Mouse (Mus musculus) layer of hippocampus, postnatal 10 days (tissue): ENCODE measurements around the gene Flrt2. TPM values are rescaled to one million over a fixed set of nuclear protein-coding genes. Genes with fewer than 3 reads are reported as not detected.
"Not testable (repeated sequence)": the region's sequence is repeated elsewhere in the genome, so short reads cannot be mapped to it uniquely, and the experiment has no call there.

Experiments used
- DNase-seq, 2 experiments: peaks; one replicate each; pipeline ENCODE4 v3.0.0; 2021; ENCODE audit warnings: low spot score in 2 of 2
- long read RNA-seq: library from polyadenylated mRNA; stranded (forward); transcript quantifications from one replicate; pipeline ENCODE4 v2.0.0, GENCODE M21; 2023
- total RNA-seq, 2 experiments: library from RNA; stranded (reverse); gene quantifications; 2 replicates each; pipeline ENCODE4 v1.2.3; 2021

Flrt2 gene
- total RNA-seq = 10 to 100 TPM; 45.9 to 49.4 TPM
- long read RNA-seq, full-length matches to known transcripts = 1 of 4 reads
- long read RNA-seq, partial matches to known transcripts = 0 of 4 reads
- long read RNA-seq, other reads (novel, unspliced or antisense) = 3 of 4 reads

DNA sequence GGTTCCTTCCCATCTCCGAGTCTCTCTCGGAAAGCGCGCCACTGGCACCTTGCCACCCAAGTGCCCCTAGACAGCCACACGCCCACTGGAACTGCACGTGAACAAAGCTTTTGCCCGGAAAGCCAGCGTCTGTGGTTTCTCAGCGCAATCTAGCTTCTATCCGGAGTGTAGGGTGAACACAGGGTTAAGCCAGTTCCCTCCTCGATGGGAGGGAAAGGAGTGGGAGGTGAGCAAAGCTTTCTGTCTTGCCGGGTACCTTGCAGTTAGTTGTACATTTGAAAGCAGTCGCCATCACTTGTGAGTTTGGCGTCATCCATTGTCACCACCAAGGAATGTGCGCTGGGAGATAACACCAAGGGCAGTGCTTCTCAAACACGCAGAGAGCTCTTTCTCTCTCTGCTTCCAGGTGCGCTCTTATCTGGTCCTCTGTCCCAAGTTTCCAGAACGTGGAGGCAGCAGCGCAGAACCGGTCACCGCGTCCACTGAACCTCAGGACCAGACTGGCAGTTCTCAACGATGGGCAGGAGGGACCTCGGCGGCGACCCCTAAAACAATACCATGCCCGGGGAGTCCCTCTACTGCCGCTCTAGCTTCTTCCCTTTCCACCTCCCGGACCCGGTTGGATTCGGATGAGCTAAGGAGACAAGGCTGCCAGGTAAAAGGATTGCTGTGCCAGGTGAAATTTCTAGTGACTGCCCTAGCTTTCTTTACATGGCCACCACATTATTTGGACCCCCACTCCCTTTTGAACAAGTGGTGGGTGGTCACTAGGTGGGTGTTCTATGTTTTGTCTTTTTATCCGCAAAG lies at the start of gene Flrt2:
Gene Flrt2, plus strand, starts transcription at position 266 of the 807 bp plus-strand sequence.
- DNase-seq = peak; percentile 34 to 49

DNA sequence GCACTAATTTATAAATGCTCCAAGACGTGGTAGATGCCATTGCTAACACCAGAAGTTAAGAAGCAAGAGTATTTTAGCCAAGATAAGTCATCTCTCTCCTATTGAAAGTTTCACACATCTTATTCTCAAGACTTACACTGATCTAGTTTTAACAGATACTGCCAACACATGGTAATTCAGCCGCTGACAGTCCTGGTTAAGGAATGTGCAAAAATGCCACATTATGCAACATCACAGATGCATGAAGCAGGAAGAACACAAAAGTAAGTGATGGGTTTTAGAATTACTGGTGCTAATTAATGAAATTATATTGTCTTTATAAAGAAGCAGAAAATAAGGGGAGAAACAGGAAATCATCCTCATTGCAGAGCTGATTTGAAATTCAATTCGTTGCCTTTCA lies 49.8 kb upstream of the Flrt2 start:
- DNase-seq = no peak

GRCm38 (mm10) chr12:95647179-95647578 lies 44.8 kb upstream of the Flrt2 start:
- DNase-seq = not testable (repeated sequence)

GRCm38 (mm10) chr12:95652172-95653156 lies 39.6 kb upstream of the Flrt2 start:
- DNase-seq = no peak

GRCm38 (mm10) chr12:95656594-95656993 lies 35.4 kb upstream of the Flrt2 start:
- DNase-seq = no peak

GRCm38 (mm10) chr12:95667296-95667695 lies 24.7 kb upstream of the Flrt2 start:
- DNase-seq = no peak

GRCm38 (mm10) chr12:95675711-95676110 lies 16.3 kb upstream of the Flrt2 start:
- DNase-seq = no peak

DNA sequence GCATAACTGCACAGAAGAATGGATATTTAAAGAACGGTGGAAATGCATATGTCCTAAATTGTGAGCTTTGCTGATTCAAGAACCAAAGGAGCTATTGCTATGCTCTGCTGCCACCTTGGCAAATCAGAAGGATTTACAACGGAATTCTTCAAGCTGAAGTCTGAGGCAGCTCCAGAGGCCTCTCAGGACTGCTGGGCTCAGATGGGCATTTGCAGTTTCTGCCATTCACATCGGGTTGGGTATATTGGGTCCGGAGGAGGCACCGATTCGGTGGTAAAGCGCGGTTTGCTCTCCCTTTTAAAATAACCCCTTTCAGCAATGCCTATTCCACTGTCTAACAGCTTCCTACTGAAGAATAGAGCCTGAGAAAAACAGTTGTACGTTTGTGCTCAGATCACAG lies 1.2 kb upstream of the Flrt2 start:
- DNase-seq = peak; percentile 37 to 54

DNA sequence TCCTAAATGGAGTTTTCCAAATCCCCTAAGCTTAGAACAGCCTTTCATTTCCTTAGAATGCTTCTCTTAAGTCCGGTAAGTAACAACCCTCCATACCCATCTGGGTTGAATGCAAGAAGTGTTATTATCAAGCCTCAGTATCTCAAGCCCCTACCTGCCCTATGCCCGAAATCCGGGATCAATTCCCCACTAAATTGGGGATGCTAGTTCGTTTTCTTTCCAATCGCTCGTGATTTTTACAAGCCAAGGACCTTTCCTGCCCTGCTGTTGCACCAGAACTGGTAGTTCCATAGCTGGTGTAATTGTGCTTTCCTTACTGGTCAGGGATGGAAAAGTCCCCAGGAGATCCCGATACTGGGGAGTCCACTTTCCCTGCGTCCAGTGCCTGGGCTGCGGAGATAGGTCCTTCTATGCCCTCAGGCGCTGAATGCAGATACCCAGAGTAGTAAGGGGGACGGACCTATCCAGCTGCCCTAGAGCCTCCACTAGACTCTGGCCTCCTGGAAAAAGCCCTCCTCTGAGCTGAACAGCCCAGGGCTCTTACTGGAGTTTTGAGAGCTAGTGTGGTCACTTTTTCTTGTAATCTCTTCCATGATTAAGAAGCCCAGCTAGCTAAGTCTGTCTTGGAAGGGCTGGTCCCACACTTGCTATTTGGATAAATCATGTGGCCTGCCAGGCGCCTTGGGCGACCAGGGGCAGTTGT lies 1.1 kb downstream of the Flrt2 start:
- peak; percentile 15 to 23 for DNase-seq

DNA sequence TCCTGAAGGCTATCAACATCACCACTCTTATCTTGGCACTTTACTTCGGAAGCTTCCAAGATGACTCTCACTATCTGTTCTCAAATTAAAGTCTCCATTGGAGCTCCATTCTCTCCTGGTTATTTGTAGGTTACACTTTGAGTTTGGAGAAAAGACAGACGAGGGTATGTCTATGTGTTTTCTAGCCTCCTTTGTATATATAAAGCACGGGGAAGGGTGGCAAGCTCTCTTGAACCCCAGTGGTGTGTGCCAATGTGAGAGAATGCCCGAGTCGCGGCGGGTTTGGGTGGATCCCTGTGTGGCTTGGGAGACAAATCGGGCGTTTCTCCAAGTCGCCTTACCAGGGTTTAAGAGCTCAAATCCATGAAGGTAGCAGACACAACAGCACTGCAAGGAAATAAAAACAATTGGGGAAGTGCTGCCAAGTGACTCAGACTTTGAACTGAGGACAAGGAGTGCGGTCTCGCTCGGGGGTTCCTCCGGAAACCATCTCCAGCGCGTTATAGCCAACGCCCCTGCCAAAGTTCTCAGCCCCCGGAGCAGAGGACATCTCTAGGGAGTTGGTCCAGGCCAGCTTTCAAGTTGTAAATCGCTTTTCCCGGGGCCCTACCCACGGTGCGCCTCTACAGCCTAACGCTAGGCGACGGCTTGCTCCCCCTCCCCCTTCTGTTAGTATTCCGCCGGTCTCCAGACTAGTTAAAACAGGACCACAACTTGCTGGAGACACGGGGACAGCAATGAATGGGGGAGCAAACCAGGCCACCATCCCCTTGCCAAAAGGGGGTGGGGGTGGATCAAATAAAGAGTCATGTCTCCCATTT lies 1.8 kb downstream of the Flrt2 start:
- DNase-seq = peak; percentile 47 to 56

GRCm38 (mm10) chr12:95694507-95694906 lies 2.5 kb downstream of the Flrt2 start:
- no peak for DNase-seq

GRCm38 (mm10) chr12:95694991-95695833 lies 3.2 kb downstream of the Flrt2 start:
- peak; percentile 72 to 77 for DNase-seq

GRCm38 (mm10) chr12:95695834-95696521 lies 4.0 kb downstream of the Flrt2 start:
- DNase-seq = no peak

DNA sequence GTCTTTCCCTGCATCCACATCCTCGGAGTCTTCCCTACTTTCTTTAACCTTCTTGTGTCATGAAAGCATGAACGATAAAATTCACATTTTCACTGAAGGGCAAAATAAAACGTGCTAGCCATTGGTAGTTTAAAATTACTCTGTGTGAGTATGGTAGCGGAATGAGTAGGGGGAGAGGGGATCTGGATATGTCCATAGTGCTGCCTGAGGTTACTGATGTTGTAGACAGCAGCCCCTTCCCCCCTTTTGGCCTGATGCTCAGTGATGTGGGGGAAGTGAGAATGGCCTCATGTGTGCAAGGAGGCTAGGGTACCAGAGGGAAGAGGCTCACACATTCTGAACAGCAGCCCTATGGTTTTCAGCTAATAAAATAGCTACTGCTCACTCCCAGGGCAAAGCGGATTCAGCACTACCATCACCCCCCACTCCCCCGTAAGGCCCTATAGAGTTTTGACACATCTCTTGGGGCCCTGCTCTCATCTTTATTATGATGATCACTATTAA lies 4.5 kb downstream of the Flrt2 start:
- DNase-seq = peak; percentile 22 to 25

- no peak for DNase-seq
Measured at GRCm38 (mm10) chr12:95698556-95698955, 6.5 kb downstream of the Flrt2 start.

DNA sequence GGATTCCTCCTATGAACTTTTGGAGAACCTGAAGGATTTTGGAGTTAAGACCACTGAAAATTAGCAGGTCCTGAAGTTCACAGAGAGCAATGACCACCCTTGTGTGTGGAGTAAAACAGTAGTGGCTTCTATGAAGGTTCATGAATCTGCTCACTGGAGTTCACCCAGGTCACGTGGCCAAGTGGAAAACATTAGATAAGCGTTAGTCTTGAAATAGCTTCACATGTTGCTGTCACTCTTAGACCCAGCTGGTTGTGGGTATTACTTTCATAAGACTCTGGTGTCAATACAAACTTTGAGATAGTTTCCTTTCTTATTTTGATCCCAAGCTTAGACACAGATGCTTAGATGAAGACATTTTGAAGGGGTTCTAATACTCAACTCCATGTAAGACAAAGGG lies 8.7 kb downstream of the Flrt2 start:
- DNase-seq = no peak

GRCm38 (mm10) chr12:95701580-95701979 lies 9.6 kb downstream of the Flrt2 start:
- DNase-seq = no peak

- no peak for DNase-seq
Measured at GRCm38 (mm10) chr12:95705006-95705405, 13.0 kb downstream of the Flrt2 start.
